Mouse (Mus musculus): ENCODE data around the gene Nt5c3b.
A peak's percentile ranks its signal among the peaks of the same experiment; 100 is the strongest.

The Nt5c3b gene

GRCm38 (mm10) chr11:100441797-100442196 lies at the start of gene Nt5c3b, which contains the start of gene Klhl10:
Nt5c3b (minus strand) TSS chr11:100441808.
Klhl10 (plus strand) TSS chr11:100441917.
- no peak for DNase-seq

GRCm38 (mm10) chr11:100490951-100491350 lies 49.3 kb upstream of the Nt5c3b start:
- peak; percentile 35 to 42 for DNase-seq

GRCm38 (mm10) chr11:100485801-100486538 lies 44.4 kb upstream of the Nt5c3b start:
- DNase-seq, result peak; percentile 45 to 54

- no peak for DNase-seq
These were observed 42.9 kb upstream of the Nt5c3b start for GRCm38 (mm10) chr11:100484461-100484860.

DNA sequence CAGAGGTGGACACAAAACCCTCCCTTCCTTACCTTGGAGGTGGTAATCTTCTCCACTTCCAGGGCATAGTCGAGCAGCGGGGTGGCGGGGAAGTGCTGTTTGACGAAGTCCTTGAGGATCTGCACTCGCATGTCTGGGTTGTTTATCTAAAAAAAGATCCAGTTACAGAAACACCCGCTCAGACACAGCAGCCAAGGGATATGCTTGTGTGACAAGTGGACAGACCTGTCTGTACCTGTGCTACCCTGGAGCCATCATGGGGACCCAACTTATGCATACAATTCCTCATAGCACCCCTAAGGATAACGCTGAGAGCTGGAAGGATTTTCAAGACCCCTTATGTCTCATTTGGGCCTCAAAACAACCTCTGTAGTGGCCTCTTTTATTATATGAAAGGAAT lies 37.5 kb upstream of the Nt5c3b start:
- no peak for DNase-seq

DNA sequence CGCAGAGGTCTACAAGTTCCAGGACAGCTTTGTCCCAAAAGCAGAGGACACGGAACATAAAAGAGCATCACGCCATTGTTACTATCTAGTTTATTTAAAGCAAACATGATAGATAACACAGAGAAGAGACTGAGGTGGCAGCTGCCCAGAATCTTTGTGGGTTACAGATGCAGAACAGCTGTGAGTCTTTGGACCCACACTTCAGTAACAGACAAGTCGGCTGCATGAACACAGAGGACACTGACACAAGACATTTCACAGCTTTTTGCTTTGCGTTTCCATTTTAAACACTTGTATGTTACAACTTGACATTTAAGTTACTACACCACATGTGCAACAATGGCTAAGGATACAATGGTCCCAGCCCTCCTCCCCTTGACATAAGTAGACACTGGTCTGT lies 34.7 kb upstream of the Nt5c3b start:
- DNase-seq, result no peak

GRCm38 (mm10) chr11:100472935-100473295 lies 31.3 kb upstream of the Nt5c3b start:
- no peak for DNase-seq

- DNase-seq, result peak; percentile 95
These were observed 30.8 kb upstream of the Nt5c3b start, which contains the start of gene Klhl11 for GRCm38 (mm10) chr11:100472197-100472934. Klhl11 (minus strand) TSS chr11:100472741.

- no peak for DNase-seq
These were observed 30.0 kb upstream of the Nt5c3b start for GRCm38 (mm10) chr11:100471352-100472196.

DNA sequence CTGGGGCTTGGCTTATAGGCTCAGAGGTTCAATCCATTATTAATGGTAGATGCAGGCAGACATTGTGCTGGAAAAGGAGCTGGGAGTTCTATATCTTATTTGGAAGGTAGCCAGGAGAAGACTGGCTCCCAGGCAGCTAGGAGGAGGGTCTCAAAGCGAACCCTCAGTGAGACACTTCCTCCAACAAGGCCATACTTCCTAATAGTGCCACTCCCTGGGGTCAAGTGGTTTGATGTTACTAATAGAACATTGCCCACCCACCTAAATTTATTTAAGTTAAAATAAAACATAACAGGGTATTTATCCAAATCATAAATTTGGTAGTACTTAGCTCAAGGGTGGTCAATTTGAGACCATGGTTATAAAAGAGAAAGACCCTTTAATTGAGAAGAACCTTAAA lies 24.2 kb upstream of the Nt5c3b start:
- no peak for DNase-seq

DNA sequence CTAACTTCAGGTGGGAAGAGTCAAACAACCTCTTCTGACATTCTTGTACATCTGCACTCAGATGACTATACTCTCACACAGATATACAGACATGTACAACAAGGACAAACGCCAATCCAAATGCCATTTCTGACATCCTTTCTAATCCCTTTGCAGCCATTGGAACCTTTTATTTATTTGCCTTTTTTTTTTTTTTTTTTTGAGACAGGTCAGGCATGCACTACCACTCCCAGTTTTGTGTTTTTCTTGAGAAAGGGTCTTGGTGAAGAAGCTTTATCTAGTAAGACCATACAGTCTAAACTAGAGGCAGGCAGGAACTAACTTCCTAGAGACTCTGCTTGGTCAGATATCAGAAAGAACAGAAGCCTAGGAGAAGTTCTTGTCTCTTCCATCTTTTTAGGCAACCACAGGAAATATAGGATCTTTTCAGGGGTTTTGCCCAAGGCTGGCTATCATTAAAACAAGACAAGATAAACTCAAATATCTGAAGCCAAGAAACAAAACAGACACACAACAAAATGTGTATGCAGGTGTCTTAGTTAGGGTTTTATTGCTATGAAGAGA lies 23.7 kb upstream of the Nt5c3b start:
- no peak for DNase-seq

- no peak for DNase-seq
These were observed 21.1 kb upstream of the Nt5c3b start for GRCm38 (mm10) chr11:100462699-100463098.

GRCm38 (mm10) chr11:100457711-100458110 lies 16.1 kb upstream of the Nt5c3b start:
- no peak for DNase-seq

DNA sequence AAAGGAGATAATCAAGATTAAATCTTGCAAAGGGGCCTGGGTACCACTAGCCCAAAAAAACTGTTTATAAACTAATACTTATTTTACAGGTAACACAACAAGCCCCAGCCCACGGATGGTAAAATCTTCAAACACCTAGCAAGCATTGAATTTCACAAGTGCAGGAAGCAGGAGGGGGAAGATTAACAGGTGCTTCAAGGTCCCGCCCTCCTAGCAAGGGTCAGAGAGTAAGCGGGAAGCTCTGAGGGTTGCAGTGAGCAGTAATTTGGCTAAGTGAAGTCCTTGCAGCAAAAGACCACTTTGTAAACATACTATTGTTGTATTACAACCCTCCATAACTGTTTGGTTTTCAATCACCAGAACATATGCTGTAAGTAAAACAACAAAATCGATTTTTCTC lies 15.6 kb upstream of the Nt5c3b start:
- no peak for DNase-seq

DNA sequence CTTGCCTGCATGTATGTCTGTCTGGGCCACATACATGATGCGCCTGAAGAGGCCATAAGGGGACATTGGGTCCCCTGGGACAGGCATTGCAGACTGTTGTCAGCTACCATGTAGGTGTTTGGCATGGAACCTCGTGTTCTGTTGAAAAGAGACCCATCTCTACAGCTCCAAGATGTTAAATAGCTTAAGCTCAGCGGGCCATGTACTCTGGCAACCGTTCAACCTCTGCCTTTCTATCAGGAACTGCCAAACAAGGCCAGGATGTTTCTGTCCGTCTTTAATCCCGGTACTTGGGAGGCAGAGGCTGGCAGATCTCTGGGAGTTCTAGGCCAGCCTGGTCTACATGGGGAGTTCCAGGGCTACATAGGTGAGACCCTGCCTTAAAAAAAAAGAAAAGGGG lies 1.0 kb upstream of the Nt5c3b start:
- DNase-seq, result no peak

- peak; percentile 87 for DNase-seq
These were observed 701 bp downstream of the Nt5c3b start for GRCm38 (mm10) chr11:100440691-100441522.

GRCm38 (mm10) chr11:100437901-100438300 lies 3.7 kb downstream of the Nt5c3b start:
- no peak for DNase-seq

GRCm38 (mm10) chr11:100435678-100436246 lies 5.8 kb downstream of the Nt5c3b start:
- DNase-seq, result no peak

- DNase-seq, result no peak
These were observed 9.6 kb downstream of the Nt5c3b start for GRCm38 (mm10) chr11:100432002-100432401.

DNA sequence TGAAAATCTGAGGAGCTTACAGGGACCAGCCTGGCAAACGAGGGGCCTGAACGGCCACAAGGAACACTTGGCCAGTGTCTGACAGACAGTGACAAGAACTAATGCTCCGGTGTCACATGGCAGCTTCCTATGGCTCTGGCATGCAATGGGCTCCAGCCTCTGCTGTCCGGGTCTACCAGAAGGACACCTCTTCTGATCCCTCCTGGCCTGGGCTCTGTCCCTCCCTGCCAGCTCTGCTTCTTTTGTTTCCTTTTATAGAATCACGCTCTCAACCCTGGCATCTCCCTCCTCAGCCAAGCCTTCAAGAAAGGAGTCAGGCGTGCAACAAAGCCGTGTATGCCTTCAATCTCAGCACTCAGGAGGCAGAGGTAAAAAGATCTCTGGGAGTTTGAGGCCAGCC lies 11.6 kb downstream of the Nt5c3b start:
- no peak for DNase-seq

DNA sequence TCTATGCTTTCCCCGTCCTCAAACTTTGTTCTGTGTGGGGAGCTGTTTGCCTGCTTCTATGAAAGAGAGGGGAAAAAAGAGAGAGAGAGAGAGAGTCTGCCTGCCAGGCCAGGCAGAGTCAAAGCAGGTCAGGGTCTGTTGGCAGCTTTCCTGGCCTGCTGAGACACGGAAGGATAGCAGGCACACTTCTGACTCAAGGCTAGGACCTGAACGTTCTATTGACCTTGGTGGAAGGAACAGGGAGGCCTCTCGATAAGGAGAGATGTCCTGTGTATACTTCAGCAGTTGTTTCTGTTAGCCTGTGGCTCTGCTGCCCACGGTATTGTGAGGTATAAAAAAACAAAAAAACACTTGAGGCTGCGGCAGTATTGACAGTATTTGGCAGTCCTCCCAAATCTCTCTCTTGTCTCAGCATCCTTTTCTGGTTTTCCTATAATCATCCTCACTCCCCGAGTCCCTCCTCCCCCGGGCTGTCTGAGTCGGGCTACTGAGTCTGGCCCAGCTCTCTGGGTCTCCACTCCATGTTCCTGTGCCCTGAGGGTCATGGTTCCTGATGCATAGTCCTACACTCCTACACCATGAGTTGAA lies 12.9 kb downstream of the Nt5c3b start:
- DNase-seq, result no peak
